Mouse (Mus musculus): ENCODE data around the gene Dixdc1.

DNA sequence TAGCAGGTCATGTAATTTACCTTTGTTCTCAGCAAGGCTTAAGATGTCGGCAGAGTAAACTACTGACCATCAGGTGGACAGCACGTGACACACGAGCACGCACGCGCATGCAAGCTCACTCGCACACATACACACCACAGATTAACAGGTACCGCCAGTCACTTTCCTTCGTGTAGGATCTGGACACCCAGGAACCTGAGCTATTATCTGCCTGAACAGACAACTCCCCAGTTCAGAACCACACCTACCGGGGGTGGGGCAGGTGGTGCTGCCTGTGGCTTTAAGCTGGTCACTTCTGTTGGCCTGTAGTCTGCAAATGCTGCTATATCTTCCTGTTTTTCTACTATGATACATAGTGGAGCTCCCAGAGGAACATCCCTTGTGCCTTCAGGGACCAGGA, 88.8 kb downstream of the Dixdc1 start:
- no peak for TF ChIP-seq CTCF (conservative IDR thresholded peaks at IDR 0.05; ENCODE audit: low read length)
- no peak for TF ChIP-seq NANOG (IDR thresholded peaks at IDR 0.05; ENCODE audit: borderline replicate concordance, low read length)
